Mouse (Mus musculus) spleen, adult 12 weeks (tissue): ENCODE measurements around the gene Prr14l.
"Not testable (repeated sequence)": the region's sequence is repeated elsewhere in the genome, so short reads cannot be mapped to it uniquely, and the experiment has no call there.

ENCODE experiments used
- DNase-seq: peaks from one replicate; pipeline ENCODE4 v3.0.0; 2022; ENCODE audit warnings: low spot score

Gene Prr14l

DNA sequence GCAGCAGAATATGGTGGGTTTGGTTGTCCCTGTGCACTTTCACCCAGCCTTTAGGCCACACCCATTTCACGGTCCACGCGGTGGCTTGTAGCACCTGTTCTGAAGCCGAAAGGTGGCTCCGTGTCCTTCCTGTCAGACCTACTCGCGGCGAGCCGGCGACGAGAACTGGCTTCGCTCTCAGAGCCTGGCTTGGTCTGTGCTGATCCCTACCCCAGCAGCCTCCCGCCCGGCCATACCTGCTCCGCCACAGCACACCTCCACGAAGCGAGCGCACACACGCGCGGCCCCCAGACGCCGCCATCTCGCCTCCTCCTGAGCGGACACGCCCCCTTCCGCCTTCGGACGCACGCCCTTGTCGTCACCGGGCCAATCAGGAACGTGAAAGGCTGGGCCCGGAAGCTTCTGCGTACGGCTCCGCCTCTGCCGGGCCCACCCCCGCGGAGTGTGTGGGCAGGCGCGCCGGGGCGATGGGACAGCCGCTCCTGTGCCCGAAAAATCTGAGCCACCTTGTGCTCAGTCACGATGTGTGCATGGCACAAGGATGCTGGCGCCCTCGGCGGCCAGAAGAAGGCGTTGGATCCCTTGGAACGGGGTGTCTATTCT, 68.6 kb downstream of the Prr14l start, which contains the start of gene Pisd:
Gene Pisd (minus strand): TSS at position 334 of the 603 bp plus-strand sequence.
- peak; percentile 86 for DNase-seq

GRCm38 (mm10) chr5:32784726-32785125, 69.3 kb downstream of the Prr14l start:
- no peak for DNase-seq

GRCm38 (mm10) chr5:32781596-32781995, 72.5 kb downstream of the Prr14l start:
- no peak for DNase-seq

GRCm38 (mm10) chr5:32778168-32778567, 75.9 kb downstream of the Prr14l start:
- no peak for DNase-seq

GRCm38 (mm10) chr5:32772361-32772760, 81.7 kb downstream of the Prr14l start:
- DNase-seq = no peak

GRCm38 (mm10) chr5:32767636-32768373, 86.3 kb downstream of the Prr14l start:
- DNase-seq = no peak

- DNase-seq = no peak
Observed at GRCm38 (mm10) chr5:32767004-32767403, 87.1 kb downstream of the Prr14l start.

GRCm38 (mm10) chr5:32761566-32762140, 92.4 kb downstream of the Prr14l start:
- DNase-seq = no peak

DNA sequence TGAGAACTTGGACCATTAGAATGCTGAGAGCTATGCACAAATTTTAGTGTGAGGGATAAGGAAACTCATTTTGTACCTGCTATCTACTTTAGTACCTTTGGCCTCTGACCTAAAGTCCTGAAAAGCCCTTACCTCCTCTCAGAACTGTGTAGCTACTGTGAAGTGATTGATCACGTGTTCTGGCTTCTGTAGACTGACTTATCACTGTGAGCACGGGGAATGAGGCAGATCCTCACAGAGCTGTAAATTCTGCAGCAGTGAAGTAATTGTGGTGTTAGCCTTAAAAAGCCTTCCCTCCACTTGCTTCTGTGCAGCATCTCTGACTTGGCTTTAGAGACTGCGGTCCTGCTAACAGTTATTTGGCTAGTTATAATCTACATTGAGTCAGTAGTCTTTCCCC, 93.3 kb downstream of the Prr14l start:
- DNase-seq = no peak

GRCm38 (mm10) chr5:32760352-32760751, 93.7 kb downstream of the Prr14l start:
- not testable (repeated sequence) for DNase-seq

DNA sequence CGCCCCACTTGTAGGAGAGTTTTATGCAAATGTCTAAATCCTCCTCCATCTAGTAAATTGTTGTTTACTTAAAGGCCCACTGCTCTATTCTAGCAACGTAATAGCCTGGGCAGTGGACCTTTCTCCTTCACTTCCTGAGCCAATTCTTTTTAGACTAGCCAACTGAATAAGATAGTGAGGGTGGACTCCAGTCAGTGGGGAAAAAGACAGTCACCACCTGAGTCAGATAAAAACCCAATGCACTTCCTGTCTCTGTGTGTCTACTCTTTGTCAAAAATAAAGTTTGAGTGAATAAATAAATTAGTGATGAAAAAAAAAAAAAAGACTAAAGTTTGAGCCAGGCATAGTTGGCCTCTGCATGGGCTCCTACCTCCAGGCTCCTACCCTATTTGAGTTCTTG, 94.4 kb downstream of the Prr14l start:
- no peak for DNase-seq

- DNase-seq = no peak
Observed at GRCm38 (mm10) chr5:32756141-32756540, 97.9 kb downstream of the Prr14l start.

- DNase-seq = no peak
Observed at GRCm38 (mm10) chr5:32751736-32752135, 102.3 kb downstream of the Prr14l start.

DNA sequence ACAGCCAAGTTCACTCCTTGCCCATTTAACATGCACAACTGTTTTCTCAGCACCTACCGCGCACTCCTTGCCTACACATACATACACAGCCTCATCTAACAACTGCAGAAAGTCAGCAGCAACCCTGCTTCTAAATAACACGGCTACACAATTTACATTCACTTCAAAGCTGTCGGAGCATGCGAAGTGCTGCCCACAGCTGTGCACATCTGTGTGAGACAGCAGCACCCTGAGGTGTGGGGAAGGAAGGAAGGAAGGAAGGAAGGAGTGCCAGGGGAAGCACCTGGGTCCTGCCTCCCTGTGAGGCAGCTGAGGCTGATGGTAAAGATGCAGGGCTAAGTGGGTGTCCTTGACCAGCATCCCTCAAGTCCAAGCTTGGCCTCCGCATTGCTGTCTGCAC, 105.1 kb downstream of the Prr14l start:
- DNase-seq = no peak

DNA sequence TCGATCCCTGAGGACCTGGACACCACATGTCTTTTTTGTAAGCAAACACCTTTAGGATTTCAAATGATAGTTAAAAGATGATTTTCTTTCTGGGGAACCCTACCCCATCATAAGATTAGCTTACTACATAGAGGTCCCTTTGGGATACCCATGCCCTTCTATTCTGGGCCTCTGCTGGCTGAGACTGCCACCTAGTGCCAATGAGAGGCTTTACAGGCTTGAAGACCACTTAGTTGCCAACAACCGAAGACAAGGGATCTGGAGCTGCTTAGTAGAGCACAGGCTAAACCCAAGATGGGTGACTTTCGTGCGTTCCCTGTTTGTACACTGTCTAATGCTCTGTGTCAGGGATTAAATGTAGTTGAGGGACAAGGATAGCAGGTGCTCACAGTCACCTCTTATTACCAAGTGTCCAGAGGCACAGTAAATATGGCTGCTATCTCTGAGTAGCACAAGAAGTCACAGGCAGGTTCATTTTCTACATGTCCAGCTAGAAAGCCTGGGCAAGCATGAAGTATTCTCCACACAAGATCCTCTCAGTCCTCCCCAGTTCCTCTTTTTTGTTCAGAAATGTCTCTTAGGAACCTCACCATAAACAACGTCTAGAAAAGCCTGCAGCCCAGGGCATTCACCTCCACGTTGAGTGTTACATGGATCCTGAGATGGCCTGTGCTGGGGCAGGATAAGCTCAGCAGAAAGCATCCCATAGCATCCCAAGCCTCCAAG, 106.2 kb downstream of the Prr14l start:
- DNase-seq = no peak

DNA sequence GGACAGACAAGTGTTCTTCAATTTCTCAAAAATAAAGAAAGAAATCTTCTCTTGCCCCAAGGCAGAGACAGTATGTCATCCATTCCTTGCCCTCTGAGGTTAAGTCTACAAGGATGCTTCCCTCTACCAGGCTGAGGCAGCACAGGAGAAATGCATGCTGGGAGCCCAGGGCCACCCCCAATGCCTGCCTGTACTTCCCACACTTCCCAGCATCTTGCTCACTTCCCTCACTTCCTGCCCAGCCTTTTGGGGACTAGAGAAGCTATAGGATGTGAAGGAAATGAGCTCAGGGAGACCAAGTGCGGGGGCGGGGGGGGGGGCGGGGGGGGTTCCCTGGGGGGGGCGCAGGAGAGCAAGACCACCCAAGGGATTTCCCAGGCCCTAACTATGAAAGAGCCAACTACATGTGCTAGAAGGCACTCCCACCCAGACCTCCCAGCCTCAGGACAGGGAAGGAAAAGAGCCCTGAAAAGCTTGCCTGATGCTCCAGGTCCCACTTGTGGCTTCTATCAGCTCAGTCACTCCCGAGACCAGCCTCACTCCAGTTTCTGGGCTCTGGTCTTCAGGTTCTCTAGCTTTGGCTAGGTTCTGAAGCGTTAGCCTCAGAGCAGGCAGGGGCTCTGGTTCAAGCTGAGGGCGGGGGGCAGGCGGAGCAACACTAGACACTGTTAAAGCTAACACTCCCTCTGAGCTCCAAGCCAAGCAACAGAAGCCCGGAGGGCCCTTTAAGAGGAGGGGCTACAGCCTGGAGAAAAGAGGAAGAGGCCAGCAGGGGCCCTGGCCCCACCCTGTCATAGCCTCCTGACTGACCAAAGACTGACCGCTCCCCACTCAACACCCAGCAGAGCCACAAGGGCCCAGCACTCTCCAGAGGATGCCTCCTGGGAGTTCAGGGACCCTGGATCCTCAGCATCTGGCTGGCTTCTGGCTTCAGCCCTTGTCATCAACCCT, 108.1 kb downstream of the Prr14l start:
- peak; percentile 24 for DNase-seq

- DNase-seq = no peak
Observed at GRCm38 (mm10) chr5:32742149-32742548, 111.9 kb downstream of the Prr14l start.

- not testable (repeated sequence) for DNase-seq
Observed at GRCm38 (mm10) chr5:32741377-32741776, 112.7 kb downstream of the Prr14l start.

DNA sequence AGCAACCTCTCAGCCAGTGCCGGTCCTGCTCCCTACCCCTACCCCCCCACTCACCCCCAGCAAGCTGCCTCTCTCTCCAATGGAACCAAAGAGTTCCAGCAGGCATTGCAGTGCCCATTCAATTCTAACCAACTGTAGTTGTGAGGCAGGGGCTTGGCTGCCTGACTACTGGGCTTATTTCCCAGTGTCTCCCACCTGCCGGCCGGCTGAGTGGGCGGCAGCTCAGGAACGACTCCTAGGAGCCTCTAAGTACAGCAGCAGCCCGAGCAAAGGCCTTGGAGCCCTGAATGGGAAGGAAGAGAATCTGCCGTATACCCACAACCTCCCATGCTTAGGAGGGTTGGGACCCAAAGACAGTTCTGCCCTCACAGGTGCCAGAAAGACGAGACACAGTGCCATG, 113.2 kb downstream of the Prr14l start:
- DNase-seq = not testable (repeated sequence)

- DNase-seq = no peak
Observed at GRCm38 (mm10) chr5:32740138-32740537, 113.9 kb downstream of the Prr14l start.
